19 mouse cellular contexts compared by ENCODE assay signal in the genomic region with DNA sequence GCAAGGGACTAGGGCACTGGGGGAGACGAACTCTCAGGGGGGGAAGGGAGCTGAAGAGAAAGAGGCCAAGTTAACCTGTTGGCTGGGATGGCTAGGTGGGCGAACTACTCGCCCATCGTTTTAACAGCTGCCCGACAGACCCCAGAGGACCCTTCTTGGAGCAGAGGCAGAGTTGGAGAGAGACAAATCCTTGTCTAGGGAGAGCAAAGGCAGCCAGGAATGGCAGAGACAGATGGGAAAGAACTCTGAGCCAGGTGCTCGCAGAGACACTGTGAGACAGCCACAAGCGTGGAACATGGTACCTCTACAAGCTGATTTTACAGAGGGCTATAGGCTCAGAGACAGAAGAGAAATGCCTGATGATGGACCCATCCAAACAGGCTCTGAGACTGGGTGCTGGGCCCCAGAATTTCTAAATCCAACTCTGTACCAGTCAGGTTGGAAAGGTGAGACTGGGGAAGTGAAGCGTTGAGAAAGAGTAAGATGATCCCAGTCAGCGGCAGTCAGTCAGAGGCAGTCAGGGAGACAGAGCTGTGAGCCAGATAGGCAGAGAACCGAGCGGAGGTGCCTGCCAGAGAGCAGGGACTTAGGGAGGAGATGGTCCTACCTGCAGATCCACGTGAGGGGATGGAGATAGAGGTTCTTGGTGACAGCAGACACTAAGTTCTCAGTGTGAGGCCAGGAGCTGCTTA. TPM values are rescaled to one million over a fixed set of nuclear protein-coding genes. Genes with fewer than 3 reads are reported as not detected.
DNase-seq lines count a peak whose midpoint lies in the region; ATAC-seq lines count a peak whose summit lies in the region.
"Had no signal": no experiment of that assay in that cellular context is flagged by ENCODE, and none has a peak within 500 bp of the region (broad histone marks: within the 10 kb centered on the region; RNA-seq: fewer than 3 reads in every experiment).

A gene (minus strand): TSS at position 667 of the 692 bp plus-strand sequence.

- H3K27ac ChIP-seq in forebrain, embryonic 13.5 days = no peak within 1 kb of the TSS
- no peak within 1 kb of the TSS for H3K27ac ChIP-seq in forebrain, embryonic 15.5 days (replicated peaks)
- peak within 1 kb of the TSS; percentile 14; the same call in 1 of the 2 replicates for H3K27ac ChIP-seq in stomach, embryonic 16.5 days (ENCODE audit: low read length)
- H3K27ac ChIP-seq: midbrain, embryonic 12.5 days; neural tube, embryonic 15.5 days had no signal

- H3K9ac ChIP-seq in forebrain, embryonic 13.5 days = 0 out of 2 replicates have a peak within 1 kb of the TSS, but pooled peaks have one; percentile 13
- H3K9ac ChIP-seq in forebrain, embryonic 15.5 days (replicated peaks) = no peak within 1 kb of the TSS
- no peak within 1 kb of the TSS for H3K9ac ChIP-seq in stomach, embryonic 16.5 days (ENCODE audit: low read length)
- H3K9ac ChIP-seq: midbrain, embryonic 12.5 days; neural tube, embryonic 15.5 days had no signal

- H3K27me3 ChIP-seq in forebrain, embryonic 13.5 days = peaks cover 42% of the 10 kb centered on the region
- H3K27me3 ChIP-seq in forebrain, embryonic 15.5 days = peaks cover 27% of the 10 kb centered on the region
- peaks cover 34% of the 10 kb centered on the region for H3K27me3 ChIP-seq in stomach, embryonic 16.5 days (ENCODE audit: control insufficient read depth, insufficient read depth, low read length)

- no peaks in the 10 kb centered on the region for H3K9me3 ChIP-seq in forebrain, embryonic 13.5 days (replicated peaks)
- H3K9me3 ChIP-seq in forebrain, embryonic 15.5 days = no peaks in the 10 kb centered on the region
- H3K9me3 ChIP-seq in stomach, embryonic 16.5 days (replicated peaks; ENCODE audit: control insufficient read depth, low read length) = no peaks in the 10 kb centered on the region
- H3K9me3 ChIP-seq: midbrain, embryonic 12.5 days; neural tube, embryonic 15.5 days had no signal

- DNase-seq in right cerebral cortex, postnatal 25 days = peak; percentile 34
- no peak for DNase-seq in right cerebral cortex, postnatal 14 days
- peak; percentile 71 for DNase-seq in cerebellum, adult 9-11 months
- no peak for DNase-seq in kidney, postnatal 36 days
- DNase-seq: heart, postnatal 4 days; kidney, adult 8-10 months; kidney, postnatal 4 days; lung, adult 18-20 months; lung, postnatal 4 days; right cerebral cortex, postnatal 4 days had no signal

- ATAC-seq in forebrain, embryonic 13.5 days = no peak
- ATAC-seq in forebrain, embryonic 15.5 days (replicated peaks) = no peak
- no peak for ATAC-seq in stomach, embryonic 16.5 days (ENCODE audit: insufficient read depth, low FRiP score)
- ATAC-seq: inflammation-experienced regulatory T-cells, adult 6 months had no signal

- H3K4me3 ChIP-seq in forebrain, embryonic 13.5 days = no peak within 1 kb of the TSS
- H3K4me3 ChIP-seq in forebrain, embryonic 15.5 days = no peak within 1 kb of the TSS
- H3K4me3 ChIP-seq in stomach, embryonic 16.5 days (replicated peaks; ENCODE audit: low read length) = no peak within 1 kb of the TSS; the same call in 1 of the 2 replicates
- H3K4me3 ChIP-seq: midbrain, embryonic 12.5 days; myocyte; neural tube, embryonic 15.5 days had no signal

- H3K4me2 ChIP-seq in forebrain, embryonic 13.5 days = no peak within 1 kb of the TSS
- H3K4me2 ChIP-seq in forebrain, embryonic 15.5 days (replicated peaks) = no peak within 1 kb of the TSS
- no peak within 1 kb of the TSS for H3K4me2 ChIP-seq in stomach, embryonic 16.5 days (ENCODE audit: low read depth, low read length)
- H3K4me2 ChIP-seq: midbrain, embryonic 12.5 days; neural tube, embryonic 15.5 days had no signal

- H3K36me3 ChIP-seq in forebrain, embryonic 13.5 days (ENCODE audit: poor library complexity, severe bottlenecking) = peaks cover 6% of the 10 kb centered on the region
- H3K36me3 ChIP-seq in forebrain, embryonic 15.5 days = peaks cover 6% of the 10 kb centered on the region; the same call in 1 of the 2 replicates
- H3K36me3 ChIP-seq in stomach, embryonic 16.5 days (ENCODE audit: control insufficient read depth, insufficient read depth, low read length) = no peaks in the 10 kb centered on the region

- H3K4me1 ChIP-seq in forebrain, embryonic 13.5 days = peaks cover 20% of the 10 kb centered on the region
- peaks cover 18% of the 10 kb centered on the region for H3K4me1 ChIP-seq in forebrain, embryonic 15.5 days
- peaks cover 5% of the 10 kb centered on the region for H3K4me1 ChIP-seq in stomach, embryonic 16.5 days (ENCODE audit: control insufficient read depth, insufficient read depth, low read length)

- 51% methylated on average over 12 of the region's 12 CpGs for WGBS in forebrain, embryonic 13.5 days
- WGBS in forebrain, embryonic 15.5 days = 49% methylated on average over 12 of the region's 12 CpGs
- WGBS in stomach, embryonic 16.5 days = 48% methylated on average over 12 of the region's 12 CpGs

RNA-seq across cellular contexts. Expression of the gene that starts here (rescaled TPM):
- polyA plus RNA-seq in forebrain, embryonic 13.5 days (2015; fragmentation: Nextera tagmentation; extraction: Ambion mirVana) = not detected in 2 replicates
- polyA plus RNA-seq in forebrain, embryonic 15.5 days (2015; fragmentation: Nextera tagmentation; extraction: Ambion mirVana) = not detected in 2 replicates
- 1,223 and 2,187 TPM in 2 replicates for polyA plus RNA-seq in stomach, embryonic 16.5 days (2015; fragmentation: Nextera tagmentation; extraction: Ambion mirVana)
- polyA plus RNA-seq: heart, embryonic 14.5 days; inflammation-experienced regulatory T-cells, adult 6 months; liver, adult 2 months; midbrain, embryonic 12.5 days; myocyte had no signal

Comparison
In these comparisons a context has a peak if more than half of its experiments do, and no peak if none do; other contexts are left out.
1. RNA of the gene that starts here (polyA plus RNA-seq): 1,223 to 2,187 TPM in stomach, embryonic 16.5 days; not detected in forebrain, embryonic 15.5 days and not detected in forebrain, embryonic 13.5 days; every median in the first group is over 1,000 times any median in the second.
2. DNase-seq: peak in right cerebral cortex, postnatal 25 days (single experiment) and cerebellum, adult 9-11 months (single experiment); none in right cerebral cortex, postnatal 14 days (single experiment) and kidney, postnatal 36 days (0 of 2).